Mouse (Mus musculus) MN1 (cell line): Measurements from ENCODE around the gene Olfr1425.
"Not testable (repeated sequence)": the region's sequence is repeated elsewhere in the genome, so short reads cannot be mapped to it uniquely, and the experiment has no call there.

Experiments used
- DNase-seq: peaks from one replicate; pipeline ENCODE4 v3.0.0-alpha.2; 2016; ENCODE audit warnings: low spot score

The Olfr1425 gene

DNA sequence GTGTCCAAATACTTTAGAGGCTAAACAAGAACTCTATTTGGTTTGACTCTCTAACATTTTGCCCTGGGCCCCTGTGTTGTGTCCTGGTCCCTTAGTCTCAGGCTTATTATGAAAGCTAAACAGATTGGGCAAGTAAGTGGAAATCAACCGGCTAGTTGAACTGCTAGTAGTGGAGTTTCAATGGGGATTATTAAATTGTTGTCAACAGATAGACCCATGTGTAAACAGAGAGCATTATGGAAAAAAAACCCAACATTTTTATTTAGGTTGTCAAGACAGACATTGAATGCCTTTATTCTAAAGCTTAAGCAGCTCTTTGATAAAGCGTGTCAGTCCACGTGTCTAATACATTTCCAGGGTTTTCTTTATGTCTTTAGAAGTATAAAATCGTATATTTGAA, at the start of gene Olfr1425:
Gene Olfr1425, minus strand, starts transcription at position 101 of the 400 bp plus-strand sequence.
- DNase-seq: not testable (repeated sequence)

DNA sequence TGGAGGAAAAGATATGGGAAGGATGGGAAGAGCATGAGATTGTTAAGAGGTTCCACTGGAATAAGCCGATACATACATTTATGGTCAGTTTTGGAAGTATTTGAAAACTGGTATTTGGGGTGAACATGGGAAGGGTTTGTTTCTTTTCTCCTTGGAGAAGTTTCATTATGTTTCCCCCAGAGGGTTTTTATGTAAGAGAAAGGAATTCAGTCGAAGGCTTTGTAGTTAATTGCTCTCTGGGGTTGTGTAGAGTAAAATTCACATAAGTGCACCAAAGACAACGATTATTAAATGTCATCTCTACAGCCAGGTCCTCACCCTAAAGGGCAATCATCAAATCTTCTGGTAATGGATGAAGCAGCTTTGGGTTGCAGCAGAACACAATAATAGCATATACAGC, 45.6 kb upstream of the Olfr1425 start, which contains the start of gene Olfr76:
Gene Olfr76, minus strand, starts transcription at position 101 of the 400 bp plus-strand sequence.
- DNase-seq: no peak

DNA sequence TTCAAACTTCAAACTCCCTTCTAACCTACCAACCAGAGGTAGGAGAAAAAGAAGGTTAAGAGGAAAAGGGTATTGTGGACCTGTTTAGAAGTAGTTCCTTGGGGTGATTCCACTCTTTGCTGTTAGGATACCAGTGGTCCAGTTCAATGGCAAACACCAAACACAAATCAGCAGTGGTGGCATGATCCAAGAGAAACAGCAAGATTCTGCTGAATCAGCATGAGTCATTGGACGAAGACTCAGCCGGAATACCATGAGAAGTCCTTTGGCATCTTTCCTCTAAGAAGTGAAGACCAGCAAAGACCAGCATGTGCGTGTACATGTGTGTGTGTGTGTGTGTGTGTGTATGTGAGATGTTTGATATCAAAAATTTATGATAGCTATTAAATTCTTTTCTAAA, 38.9 kb upstream of the Olfr1425 start:
- DNase-seq: no peak

DNA sequence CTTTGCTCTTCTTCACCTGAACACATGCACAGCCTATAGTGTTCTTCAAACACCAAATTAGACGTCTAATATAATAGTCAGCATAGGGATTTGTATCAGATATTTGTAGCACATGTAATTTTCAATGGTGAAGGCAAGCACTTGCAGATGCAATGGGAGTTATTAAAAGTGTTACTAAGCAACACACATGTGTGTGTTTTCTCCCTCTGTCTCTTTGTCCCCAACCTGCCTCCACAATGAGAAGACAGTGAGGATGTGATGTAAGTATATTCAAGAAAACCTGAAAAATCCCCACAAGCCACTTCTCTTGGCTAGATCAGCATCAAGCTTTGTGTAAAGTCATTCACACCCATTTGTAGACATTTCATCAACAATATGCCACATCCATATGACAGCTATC, 38.3 kb upstream of the Olfr1425 start, which contains the start of gene Olfr1428:
Gene Olfr1428, minus strand, starts transcription at position 101 of the 400 bp plus-strand sequence.
- DNase-seq: no peak

DNA sequence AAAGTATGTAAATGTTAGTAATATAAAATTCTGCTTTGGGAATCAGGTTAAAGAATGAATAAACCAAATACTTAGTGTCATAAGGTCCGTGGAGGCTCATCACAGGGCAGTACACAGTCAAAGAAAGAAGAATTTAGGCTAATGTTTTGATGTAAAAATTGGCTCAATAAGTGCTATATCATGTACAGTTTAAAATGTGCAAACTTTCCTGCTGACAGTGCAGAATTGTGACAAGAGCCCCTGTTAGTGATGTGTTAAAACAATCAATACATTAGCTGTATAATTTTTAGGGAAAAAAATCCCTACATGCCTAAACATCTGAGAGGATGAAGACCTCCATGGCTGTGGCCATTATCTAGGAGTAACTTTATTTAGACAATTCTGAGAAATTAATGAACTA, 36.3 kb upstream of the Olfr1425 start:
- no peak for DNase-seq

DNA sequence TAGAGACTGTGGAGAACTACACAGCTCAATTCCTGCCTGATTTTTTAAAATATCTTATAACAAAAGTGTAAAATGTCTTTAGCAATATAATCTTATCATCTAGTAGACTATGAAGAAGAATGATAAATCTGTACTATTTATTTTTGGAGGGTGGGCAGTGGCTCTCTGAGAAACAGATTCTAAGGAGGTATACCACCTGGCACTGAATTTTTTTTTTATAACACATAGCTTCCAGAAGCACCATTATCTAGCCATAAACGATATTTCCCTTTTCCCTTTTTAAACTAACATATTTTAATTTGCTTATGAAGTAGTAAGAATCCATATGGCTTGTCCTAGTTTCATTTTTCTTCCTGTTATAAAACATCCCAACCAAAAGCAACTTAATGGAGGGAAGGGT, 27.0 kb upstream of the Olfr1425 start:
- no peak for DNase-seq

DNA sequence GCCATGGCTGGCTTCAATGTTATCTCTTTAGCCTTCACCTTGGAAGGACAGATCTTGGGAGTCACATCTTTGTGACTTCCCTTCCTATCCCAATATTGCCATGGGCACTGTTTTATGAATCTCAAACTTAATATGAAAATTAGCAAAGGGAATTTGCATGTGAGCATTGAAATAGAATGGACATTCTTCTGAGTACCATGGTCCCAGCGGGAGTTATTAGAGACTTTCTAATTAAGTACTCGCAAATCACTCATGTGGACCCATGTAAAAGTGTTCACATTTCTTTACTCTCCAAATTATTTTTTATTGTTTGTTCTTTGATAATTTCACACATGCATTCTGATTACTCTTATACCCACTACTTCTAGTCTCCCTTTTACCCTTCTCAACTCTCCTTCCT, 25.7 kb upstream of the Olfr1425 start, which contains the start of gene Olfr1427:
Gene Olfr1427, minus strand, starts transcription at position 101 of the 400 bp plus-strand sequence.
- no peak for DNase-seq

DNA sequence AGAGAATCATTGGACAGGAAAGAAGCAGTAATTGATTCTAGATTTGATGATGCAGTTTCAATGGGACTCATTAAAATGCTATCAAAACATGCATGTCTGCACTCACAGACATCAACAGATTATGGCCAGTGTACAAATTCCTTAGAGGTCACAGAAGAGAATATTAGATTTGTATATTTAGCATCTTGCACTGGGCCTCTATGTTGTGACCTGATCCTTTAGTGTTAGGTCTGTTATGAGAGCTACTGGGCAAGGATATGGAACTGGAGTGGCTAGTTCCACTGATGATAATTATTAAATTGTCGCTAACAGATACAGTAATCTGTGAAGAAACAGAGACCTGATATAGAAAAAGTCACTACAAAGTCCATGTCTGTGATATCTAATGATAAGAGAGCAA, 14.4 kb upstream of the Olfr1425 start, which contains the start of gene Olfr1426:
Gene Olfr1426, minus strand, starts transcription at position 101 of the 400 bp plus-strand sequence.
- DNase-seq: no peak

DNA sequence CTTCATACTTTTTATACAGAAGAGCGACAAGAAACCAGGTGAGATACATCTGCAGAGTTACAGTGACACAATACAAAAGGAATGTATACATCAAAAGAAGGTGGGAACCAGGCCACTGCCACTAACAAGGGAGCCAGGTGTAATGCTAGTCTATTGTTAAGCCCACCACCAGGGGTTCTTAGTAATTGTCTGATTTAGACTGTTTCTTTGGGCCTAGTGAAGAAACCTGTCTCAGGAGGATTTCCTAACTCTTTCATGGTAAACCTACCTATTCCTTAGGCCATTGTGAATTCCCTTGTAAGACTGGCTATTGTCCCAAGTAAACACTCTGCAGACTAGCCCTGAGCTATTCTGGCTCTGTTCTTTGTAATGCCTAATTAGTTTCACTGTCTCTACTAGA, 8.0 kb downstream of the Olfr1425 start:
- not testable (repeated sequence) for DNase-seq

DNA sequence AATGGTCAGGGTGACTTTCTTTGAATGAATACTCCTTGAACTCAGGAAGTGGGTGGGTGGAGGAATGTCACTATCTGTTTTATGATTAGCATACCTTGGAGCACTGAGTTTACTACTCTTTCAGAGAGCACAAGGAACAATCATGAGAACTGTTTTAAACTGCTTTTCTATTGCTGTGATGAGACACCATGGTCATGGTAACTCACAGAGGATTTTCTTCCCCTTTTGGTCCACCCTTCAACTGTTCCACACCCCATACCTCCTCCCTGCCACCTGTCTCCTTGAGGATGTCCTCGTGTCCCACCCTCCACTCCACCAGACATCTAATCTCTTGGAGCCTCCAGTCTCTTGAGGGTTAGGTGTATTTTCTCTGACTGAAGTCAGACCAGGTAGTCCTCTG, 9.7 kb downstream of the Olfr1425 start:
- DNase-seq: not testable (repeated sequence)

DNA sequence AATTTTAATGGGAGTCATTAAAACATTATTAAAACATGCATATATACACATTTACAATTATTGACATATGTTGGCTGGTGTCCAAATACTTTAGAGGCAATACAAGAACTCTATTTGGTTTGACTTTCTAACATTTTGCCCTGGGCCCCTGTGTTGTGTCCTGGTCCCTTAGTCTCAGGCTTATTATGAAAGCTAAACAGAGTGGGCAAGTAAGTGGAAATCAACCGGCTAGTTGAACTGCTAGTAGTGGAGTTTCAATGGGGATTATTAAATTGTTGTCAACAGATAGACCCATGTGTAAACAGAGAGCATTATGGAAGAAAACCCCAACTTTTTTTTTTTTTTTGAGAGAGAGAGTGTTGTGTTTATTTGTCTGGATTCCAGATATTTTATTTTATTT, 14.9 kb downstream of the Olfr1425 start, which contains the start of gene Olfr1424:
Gene Olfr1424, minus strand, starts transcription at position 101 of the 400 bp plus-strand sequence.
- DNase-seq: not testable (repeated sequence)

DNA sequence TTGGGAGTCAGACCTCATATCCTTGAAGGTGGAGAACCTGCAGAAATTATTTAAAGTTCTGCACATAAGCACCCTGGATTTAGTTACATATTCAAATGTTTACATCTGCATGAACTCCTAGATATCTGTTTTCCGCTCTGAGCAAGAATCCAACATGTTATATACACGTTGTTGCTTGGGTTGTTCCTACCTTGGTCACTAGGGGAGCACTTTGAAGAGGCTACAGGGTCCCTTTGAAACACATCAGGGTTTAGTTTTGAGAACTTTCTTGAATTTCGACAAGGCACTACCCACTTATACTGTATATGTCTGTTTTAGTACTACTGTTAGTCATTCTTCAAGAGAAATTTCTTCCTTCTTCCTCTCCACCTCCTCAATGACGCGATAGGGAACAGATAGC, 34.4 kb downstream of the Olfr1425 start:
- DNase-seq: no peak

DNA sequence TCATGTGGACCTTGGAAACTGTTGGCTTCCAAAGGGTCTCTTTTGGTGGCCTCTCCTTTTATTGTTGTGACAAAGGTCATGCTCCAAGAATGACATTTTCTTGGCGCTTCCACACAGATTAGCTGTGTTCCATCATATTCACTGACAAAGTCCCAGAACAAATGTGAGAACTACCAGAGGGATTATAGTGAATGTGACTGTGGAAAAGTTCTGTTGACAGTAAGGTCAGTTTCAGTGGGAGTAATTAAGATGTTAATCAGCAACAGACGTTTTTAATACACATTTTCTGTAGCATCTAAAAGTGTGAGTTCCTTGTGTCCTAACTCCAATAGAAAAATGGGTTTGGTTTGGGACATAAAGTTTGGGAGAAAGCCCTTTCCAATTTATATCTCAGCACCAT, 36.3 kb downstream of the Olfr1425 start, which contains the start of gene Olfr1423:
Gene Olfr1423, minus strand, starts transcription at position 101 of the 400 bp plus-strand sequence.
- no peak for DNase-seq

DNA sequence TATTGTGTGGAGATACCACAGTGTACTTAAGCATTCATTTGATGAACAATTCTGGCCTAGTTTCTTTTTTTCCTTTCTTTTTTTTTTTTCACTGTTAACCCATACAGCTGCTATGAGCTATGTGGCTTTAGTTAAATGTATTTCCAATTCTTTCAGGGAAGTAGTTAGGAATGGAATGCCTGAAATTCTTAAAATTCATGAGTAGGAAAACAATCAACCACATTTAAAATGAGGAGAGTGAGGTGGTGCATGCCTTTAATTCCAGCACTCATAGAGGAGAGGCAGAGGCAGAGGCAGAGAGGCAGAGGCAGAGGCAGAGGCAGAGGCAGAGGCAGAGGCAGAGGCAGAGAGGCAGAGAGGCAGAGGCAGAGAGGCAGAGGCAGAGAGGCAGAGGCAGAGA, 39.8 kb downstream of the Olfr1425 start:
- DNase-seq: no peak

DNA sequence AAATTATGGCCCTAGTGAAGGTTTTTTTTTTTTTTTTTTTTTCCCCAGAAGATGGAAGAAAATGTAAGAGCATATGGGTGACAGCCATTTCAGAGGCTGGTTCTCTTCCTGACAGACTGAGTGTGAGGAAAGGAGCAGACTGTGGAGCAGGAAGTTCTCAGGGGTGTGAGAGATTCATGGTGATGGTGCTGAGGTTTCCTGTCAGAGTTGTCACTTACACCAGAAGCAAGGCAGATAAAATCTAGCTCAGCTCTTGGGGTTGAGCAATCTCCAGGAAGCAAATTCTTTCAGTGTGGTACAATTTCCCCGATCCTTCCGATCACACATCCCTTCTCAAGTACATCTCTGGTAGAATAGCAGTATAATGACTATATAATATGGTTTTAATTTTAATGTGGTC, 50.9 kb downstream of the Olfr1425 start:
- DNase-seq: no peak

DNA sequence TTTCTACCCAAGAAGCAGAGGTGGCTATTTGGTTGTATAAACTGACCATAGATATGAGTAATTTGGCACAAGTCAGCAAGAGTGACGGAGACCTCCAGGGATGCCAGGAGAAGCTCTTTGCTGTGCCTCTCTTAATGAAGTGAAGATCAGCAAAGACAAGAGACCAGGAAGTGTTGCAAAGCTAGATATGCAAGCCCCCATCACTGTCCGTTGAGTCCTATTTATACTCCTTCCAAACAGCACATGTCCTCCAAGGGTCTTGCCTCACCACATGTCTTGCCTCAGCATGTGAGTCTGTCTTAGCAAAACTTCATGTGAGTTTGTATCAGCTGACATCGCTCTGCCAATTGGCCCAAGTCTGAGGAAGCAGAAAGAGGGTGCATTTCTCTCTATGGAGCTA, 52.2 kb downstream of the Olfr1425 start:
- no peak for DNase-seq

DNA sequence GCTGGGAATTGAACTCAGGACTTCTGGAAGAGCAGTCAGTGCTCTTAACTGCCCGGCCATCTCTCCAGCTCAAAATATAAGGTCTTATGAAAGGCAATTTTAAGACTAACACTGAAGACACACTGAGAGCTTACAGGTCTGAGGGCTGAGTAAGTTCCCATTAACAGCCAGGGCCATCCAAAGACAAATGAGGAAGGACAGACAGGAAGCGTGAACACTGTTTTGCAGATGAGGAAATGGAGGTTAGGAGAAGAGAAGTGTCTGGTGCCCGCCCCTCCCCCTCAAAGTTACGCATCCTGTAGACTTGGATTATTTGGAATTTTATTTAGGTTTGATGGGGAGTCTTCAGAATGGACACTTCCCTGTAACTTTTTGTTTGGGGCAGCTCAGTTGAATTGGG, 53.4 kb downstream of the Olfr1425 start:
- no peak for DNase-seq
